Comparison of ENCODE assay signal across 9 mouse cellular contexts in the genomic region with DNA sequence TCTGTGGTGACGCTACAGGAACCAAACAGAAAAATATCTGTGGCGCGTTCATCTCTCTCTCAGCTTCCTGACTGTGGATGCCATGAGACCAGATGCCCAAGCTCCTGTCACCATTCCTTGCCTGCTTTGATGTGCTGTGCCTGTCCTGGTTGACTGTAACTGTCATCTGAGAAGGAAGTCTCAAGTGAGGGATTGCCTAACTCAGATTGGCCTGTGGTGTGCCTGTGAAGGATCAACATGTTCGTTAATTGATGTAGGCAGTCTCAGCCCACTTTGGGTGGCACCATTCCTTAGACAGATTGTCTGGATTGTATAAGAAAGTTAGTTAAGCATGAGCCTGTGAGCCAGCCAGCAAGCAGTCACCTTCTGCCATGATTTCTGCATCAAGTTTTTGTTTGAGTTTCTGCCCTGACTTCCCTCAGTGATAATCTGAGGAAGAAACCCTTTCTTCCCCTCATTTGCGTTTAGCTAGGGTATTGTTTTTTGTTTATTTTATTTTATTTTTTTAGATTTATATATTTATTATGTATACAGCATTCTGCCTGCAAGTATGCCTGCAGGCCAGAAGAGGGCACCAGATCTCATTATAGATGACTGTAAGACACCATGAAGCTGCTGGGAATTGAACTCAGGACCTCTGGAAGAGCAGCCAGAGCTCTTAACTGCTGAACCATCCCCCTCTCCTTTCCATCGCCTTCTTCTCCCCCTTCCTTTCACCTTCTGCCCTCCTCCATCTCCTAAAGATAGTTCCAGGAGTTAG. TPM values are rescaled to one million over a fixed set of nuclear protein-coding genes. Genes with fewer than 3 reads are reported as not detected.
A peak's percentile ranks its signal among the peaks of the same experiment; 100 is the strongest.
DNase-seq lines count a peak whose midpoint lies in the region; ATAC-seq lines count a peak whose summit lies in the region.
"Had no signal": no experiment of that assay in that cellular context is flagged by ENCODE, and none has a peak within 500 bp of the region (broad histone marks: within the 10 kb centered on the region; RNA-seq: fewer than 3 reads in every experiment).

No protein-coding gene starts in this region.

- 0 out of 2 replicates have a peak overlapping the region, but pooled peaks have one; percentile 62 for H3K27ac ChIP-seq in heart, embryonic 10.5 days
- 0 out of 2 replicates have a peak overlapping the region, but pooled peaks have one; percentile 35 for H3K27ac ChIP-seq in neural tube, embryonic 11.5 days (ENCODE audit: low read depth, low read length)
- H3K27ac ChIP-seq in intestine, embryonic 16.5 days (ENCODE audit: low read length): peak overlapping the region; percentile 75; the same call in 1 of the 2 replicates
- peak overlapping the region; percentile 62; the same call in 1 of the 2 replicates for H3K27ac ChIP-seq in stomach, embryonic 14.5 days (ENCODE audit: low read length)
- H3K27ac ChIP-seq: midbrain, embryonic 12.5 days had no signal

- no peaks in the 10 kb centered on the region for H3K36me3 ChIP-seq in heart, embryonic 10.5 days
- no peaks in the 10 kb centered on the region for H3K36me3 ChIP-seq in neural tube, embryonic 11.5 days (ENCODE audit: control insufficient read depth, insufficient read depth, low read length)
- H3K36me3 ChIP-seq in intestine, embryonic 16.5 days (ENCODE audit: control insufficient read depth, insufficient read depth, low read length): no peaks in the 10 kb centered on the region
- H3K36me3 ChIP-seq in stomach, embryonic 14.5 days (ENCODE audit: control insufficient read depth, insufficient read depth, low read length): no peaks in the 10 kb centered on the region
- H3K36me3 ChIP-seq: midbrain, embryonic 12.5 days had no signal

- WGBS in heart, embryonic 10.5 days: 80% methylated on average over 6 of the region's 6 CpGs
- 85% methylated on average over 6 of the region's 6 CpGs for WGBS in neural tube, embryonic 11.5 days
- WGBS in intestine, embryonic 16.5 days: 83% methylated on average over 6 of the region's 6 CpGs
- WGBS in stomach, embryonic 14.5 days: 83% methylated on average over 6 of the region's 6 CpGs

- no peaks in the 10 kb centered on the region for H3K9me3 ChIP-seq in heart, embryonic 10.5 days
- H3K9me3 ChIP-seq in neural tube, embryonic 11.5 days (ENCODE audit: control insufficient read depth, low read length): no peaks in the 10 kb centered on the region
- no peaks in the 10 kb centered on the region for H3K9me3 ChIP-seq in intestine, embryonic 16.5 days (ENCODE audit: control insufficient read depth, low read length)
- H3K9me3 ChIP-seq in stomach, embryonic 14.5 days (ENCODE audit: control insufficient read depth, low read depth, low read length): no peaks in the 10 kb centered on the region
- H3K9me3 ChIP-seq: midbrain, embryonic 12.5 days had no signal

- no peak for DNase-seq in heart, embryonic 10.5 days (ENCODE audit: low spot score)
- no peak for DNase-seq in heart, adult 8-10 months (ENCODE audit: low spot score)
- no peak for DNase-seq in neural tube, embryonic 11.5 days (ENCODE audit: low spot score)
- no peak for DNase-seq in neural tube, embryonic 10.5 days (ENCODE audit: extremely low spot score, low spot score)
- no peak for DNase-seq in layer of hippocampus, adult 8-10 months (ENCODE audit: low spot score in 2 of 2)
- DNase-seq in urinary bladder, postnatal 25 days (ENCODE audit: low spot score): no peak

- peaks cover 38% of the 10 kb centered on the region for H3K4me1 ChIP-seq in heart, embryonic 10.5 days
- H3K4me1 ChIP-seq in neural tube, embryonic 11.5 days (ENCODE audit: control insufficient read depth, insufficient read depth, low read length): no peaks in the 10 kb centered on the region
- H3K4me1 ChIP-seq in intestine, embryonic 16.5 days (ENCODE audit: control insufficient read depth, insufficient read depth, low read length): no peaks in the 10 kb centered on the region
- H3K4me1 ChIP-seq in stomach, embryonic 14.5 days (ENCODE audit: control insufficient read depth, insufficient read depth, low read length): no peaks in the 10 kb centered on the region

- ATAC-seq in neural tube, embryonic 11.5 days (ENCODE audit: insufficient read depth, low FRiP score, low TSS enrichment): no peak
- no peak for ATAC-seq in intestine, embryonic 16.5 days
- ATAC-seq in stomach, embryonic 14.5 days (ENCODE audit: insufficient number of reproducible peaks, insufficient read depth, low FRiP score, low read depth): no peak

- H3K4me3 ChIP-seq in heart, embryonic 10.5 days: no peak overlapping the region
- H3K4me3 ChIP-seq in neural tube, embryonic 11.5 days (ENCODE audit: low read depth, low read length): no peak overlapping the region
- no peak overlapping the region for H3K4me3 ChIP-seq in intestine, embryonic 16.5 days (ENCODE audit: low read length)
- H3K4me3 ChIP-seq in stomach, embryonic 14.5 days (ENCODE audit: low read depth, low read length): no peak overlapping the region
- H3K4me3 ChIP-seq: midbrain, embryonic 12.5 days had no signal

- H3K27me3 ChIP-seq in heart, embryonic 10.5 days (ENCODE audit: insufficient read depth, poor library complexity, severe bottlenecking): no peaks in the 10 kb centered on the region
- no peaks in the 10 kb centered on the region for H3K27me3 ChIP-seq in neural tube, embryonic 11.5 days (ENCODE audit: control insufficient read depth, insufficient read depth, low read length)
- no peaks in the 10 kb centered on the region for H3K27me3 ChIP-seq in intestine, embryonic 16.5 days (replicated peaks; ENCODE audit: control insufficient read depth, insufficient read depth, low read length)
- H3K27me3 ChIP-seq in stomach, embryonic 14.5 days (ENCODE audit: control insufficient read depth, insufficient read depth, low read length): no peaks in the 10 kb centered on the region
- H3K27me3 ChIP-seq: midbrain, embryonic 12.5 days had no signal

- no peak overlapping the region for H3K4me2 ChIP-seq in neural tube, embryonic 11.5 days (ENCODE audit: low read depth)
- no peak overlapping the region for H3K4me2 ChIP-seq in intestine, embryonic 16.5 days (ENCODE audit: low read depth, low read length)
- no peak overlapping the region for H3K4me2 ChIP-seq in stomach, embryonic 14.5 days (replicated peaks; ENCODE audit: low read depth, low read length)
- H3K4me2 ChIP-seq: midbrain, embryonic 12.5 days had no signal

- H3K9ac ChIP-seq in neural tube, embryonic 11.5 days (ENCODE audit: low read length): no peak overlapping the region
- H3K9ac ChIP-seq in intestine, embryonic 16.5 days (ENCODE audit: low read depth, low read length): no peak overlapping the region
- no peak overlapping the region for H3K9ac ChIP-seq in stomach, embryonic 14.5 days (replicated peaks; ENCODE audit: low read depth, low read length)
- H3K9ac ChIP-seq: midbrain, embryonic 12.5 days had no signal

RNA-seq across cellular contexts. Expression of a gene that starts 14.3 kb away (rescaled TPM):
- 2.6 and 2.8 TPM in 2 replicates for polyA plus RNA-seq in heart, embryonic 10.5 days (2016; fragmentation: Nextera tagmentation; extraction: Ambion mirVana)
- total RNA-seq in heart, adult 8-10 months (2022): 1 to 10 TPM in 2 of 4 experiments, under 1 TPM in 2; 0.87 to 1.8 (median 1.2) TPM
- 0.94 and 1.2 TPM in 2 replicates for polyA plus RNA-seq in neural tube, embryonic 11.5 days (2014; fragmentation: Nextera tagmentation; extraction: Ambion mirVana)
- polyA plus RNA-seq in intestine, embryonic 16.5 days (2015; fragmentation: Nextera tagmentation; extraction: Ambion mirVana): 1.5 and 1.7 TPM in 2 replicates
- polyA plus RNA-seq in stomach, embryonic 14.5 days (2014; fragmentation: Nextera tagmentation; extraction: Ambion mirVana): 1.9 and 3.0 TPM in 2 replicates
- total RNA-seq in layer of hippocampus, adult 8-10 months (2022): 1 to 10 TPM; 4.3 to 5.0 (median 4.8) TPM

RNA-seq across cellular contexts. Expression of a gene that starts 55.5 kb away (rescaled TPM):
- polyA plus RNA-seq in heart, embryonic 10.5 days (2016; fragmentation: Nextera tagmentation; extraction: Ambion mirVana): 106 and 118 TPM in 2 replicates
- 10 to 100 TPM; 67.0 to 79.3 (median 73.4) TPM for total RNA-seq in heart, adult 8-10 months (2022)
- polyA plus RNA-seq in neural tube, embryonic 11.5 days (2014; fragmentation: Nextera tagmentation; extraction: Ambion mirVana): 147 and 155 TPM in 2 replicates
- 98.2 and 106 TPM in 2 replicates for polyA plus RNA-seq in intestine, embryonic 16.5 days (2015; fragmentation: Nextera tagmentation; extraction: Ambion mirVana)
- polyA plus RNA-seq in stomach, embryonic 14.5 days (2014; fragmentation: Nextera tagmentation; extraction: Ambion mirVana): 128 and 132 TPM in 2 replicates
- total RNA-seq in layer of hippocampus, adult 8-10 months (2022): 100 to 1,000 TPM; 147 to 154 (median 150) TPM
